Mouse (Mus musculus) right cerebral cortex, postnatal 10 days (tissue): ENCODE measurements around the gene Eipr1.
A peak's percentile ranks its signal among the peaks of the same experiment; 100 is the strongest.

Source experiments
- DNase-seq, 2 experiments: peaks; one replicate each; pipeline ENCODE4 v3.0.0; 2021; ENCODE audit warnings: low spot score in 2 of 2

Eipr1 gene

GRCm38 (mm10) chr12:28887712-28888111, 136.1 kb downstream of the Eipr1 start:
- DNase-seq: peak in 1 of 2 experiments; percentile 44

DNA sequence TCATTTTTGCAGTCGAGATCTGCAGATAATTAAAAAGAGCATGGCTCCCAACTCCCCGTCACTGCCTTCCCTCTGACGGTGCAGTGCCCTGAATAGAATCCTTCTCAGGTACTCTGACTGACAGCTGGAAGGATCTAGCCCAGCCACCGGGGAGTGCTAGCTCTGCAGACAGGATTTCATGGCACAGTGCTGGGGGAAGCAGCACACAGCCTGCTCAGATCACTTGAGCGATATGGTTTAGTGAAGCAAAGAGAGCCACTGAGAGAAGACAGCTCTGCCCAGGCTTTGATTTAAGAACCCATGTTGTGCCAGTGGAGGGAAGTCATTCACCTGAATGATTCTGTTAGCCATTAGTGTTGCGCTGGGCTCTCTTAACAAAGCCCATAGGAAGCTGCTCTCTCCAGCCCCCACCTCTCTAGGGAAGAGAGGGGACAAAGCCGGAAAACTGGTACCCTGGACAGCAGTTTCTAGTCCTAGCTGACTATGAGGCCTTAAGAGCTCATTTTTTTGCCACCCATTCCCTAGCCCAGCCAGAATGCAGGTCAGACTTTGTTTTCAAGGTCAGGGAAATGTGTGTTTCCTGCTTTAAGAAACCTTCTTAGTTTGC, 137.6 kb downstream of the Eipr1 start:
- peak; percentile 55 to 57 for DNase-seq

- peak in 1 of 2 experiments; percentile 38 for DNase-seq
These were observed 139.9 kb downstream of the Eipr1 start for GRCm38 (mm10) chr12:28891523-28891922.

GRCm38 (mm10) chr12:28896577-28896976, 145.0 kb downstream of the Eipr1 start:
- DNase-seq: peak in 1 of 2 experiments; percentile 62

DNA sequence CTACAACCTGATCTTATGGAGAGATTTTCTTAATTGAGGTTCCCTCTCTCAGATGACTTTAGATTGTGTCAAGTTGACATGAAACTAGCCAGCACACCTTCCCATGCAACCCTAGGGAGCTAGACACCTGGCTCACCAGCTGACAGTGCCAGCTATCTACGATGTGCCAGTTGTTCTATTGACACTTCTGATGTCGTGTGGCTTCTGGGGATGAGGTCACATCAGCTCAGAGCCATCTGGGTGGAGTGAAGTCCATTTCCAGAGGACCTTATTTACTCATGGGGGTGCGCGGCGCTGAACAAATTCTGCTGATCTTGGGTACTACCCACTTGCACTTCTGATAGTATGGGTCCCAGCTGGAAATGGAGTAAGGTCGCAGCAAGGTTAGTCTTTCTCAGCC, 146.7 kb downstream of the Eipr1 start:
- no peak for DNase-seq

- no peak for DNase-seq
These were observed 148.1 kb downstream of the Eipr1 start for GRCm38 (mm10) chr12:28899696-28900095.

DNA sequence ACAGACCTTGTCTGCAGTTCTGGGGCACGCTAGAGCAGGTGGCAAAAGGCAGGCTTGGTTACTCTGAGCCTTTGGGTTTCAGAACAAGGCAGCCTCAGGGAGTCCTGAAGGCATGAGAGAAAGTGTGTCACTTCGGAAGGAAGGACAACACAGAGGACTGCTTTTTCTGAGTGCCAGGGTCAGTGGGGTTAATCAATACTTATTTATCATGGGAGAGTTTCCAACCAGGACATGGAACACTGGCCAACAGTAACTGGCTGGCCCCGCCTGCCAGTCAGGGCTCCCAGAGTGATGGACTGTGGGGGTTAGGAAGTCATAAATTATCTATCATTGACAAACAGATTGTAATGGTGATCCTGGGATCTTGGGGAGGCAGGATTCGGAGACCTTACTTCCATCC, 148.7 kb downstream of the Eipr1 start:
- DNase-seq: no peak

DNA sequence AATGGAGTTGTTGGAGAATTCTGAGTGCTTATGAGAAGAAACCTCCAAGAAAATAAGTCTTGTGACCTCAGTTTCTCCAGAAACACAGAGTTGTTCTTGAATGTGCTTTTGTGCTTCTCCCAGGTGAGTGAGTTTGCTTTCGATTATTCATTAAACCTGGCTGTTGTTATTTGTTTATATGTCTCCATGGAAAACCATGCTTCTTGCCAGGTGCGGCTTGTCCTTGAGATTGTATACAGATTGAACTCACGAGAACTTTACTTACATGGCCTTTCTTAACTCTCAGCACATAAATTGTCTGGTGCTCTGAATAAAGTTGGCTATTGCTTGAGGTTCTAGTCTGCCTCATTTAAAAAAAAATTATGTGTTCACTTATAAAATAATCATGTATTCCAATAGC, 150.5 kb downstream of the Eipr1 start:
- no peak for DNase-seq

DNA sequence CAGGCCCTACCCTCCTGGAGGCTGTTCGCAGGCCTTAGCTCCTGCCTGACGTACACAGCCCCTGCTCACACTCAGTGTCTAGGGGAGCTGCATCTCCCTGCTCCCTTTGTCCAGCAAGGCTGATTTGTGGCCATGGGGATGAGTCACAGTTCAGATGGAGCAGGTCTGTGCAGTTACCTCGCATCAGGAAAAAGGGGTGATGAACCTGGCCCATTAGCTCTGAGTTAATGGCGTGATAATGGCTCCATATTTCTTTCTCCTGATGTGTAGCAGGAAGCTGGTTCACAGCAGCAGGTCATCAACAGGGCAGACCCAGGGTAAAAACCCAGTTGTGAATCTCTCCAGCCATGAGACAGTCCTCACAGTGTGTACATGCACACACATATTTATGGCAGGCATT, 151.5 kb downstream of the Eipr1 start:
- no peak for DNase-seq

DNA sequence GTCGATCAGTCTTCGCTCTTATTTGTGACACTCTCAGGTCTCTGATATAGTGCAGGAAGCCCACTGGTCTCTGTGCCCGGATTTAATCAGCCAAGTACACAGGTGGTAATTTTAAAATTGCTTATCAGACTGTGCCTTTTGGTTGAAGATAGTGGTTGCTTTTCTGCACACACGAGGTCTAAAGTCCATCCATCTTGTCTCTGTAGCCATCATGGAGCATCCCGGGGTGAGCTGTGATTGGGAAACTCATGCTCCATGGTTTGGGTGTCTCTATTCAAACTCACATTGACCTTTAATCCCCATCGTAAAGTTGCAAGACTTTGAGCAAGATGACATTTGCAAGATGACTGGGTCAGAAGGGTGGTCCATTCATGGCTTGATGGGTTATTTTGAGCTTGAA, 153.9 kb downstream of the Eipr1 start:
- DNase-seq: no peak

DNA sequence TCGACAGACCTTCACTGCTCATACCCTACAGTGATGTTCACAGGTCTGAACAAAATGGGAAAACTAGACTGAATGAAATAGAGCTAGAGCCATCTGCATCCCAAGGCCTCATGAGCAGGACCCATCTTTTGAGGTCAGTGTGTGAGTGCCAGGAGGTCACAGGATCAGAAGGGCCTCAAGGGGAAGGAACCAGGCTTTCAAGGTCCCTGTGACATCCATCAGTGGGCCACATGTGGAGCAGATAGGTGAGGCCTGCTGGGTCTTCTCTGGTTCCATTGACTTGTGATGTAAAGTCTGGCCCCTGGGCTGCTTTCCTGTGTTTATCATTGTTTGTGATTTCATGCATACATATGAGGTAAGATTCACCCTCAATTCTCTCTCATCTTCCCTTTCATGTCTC, 154.4 kb downstream of the Eipr1 start:
- peak in 1 of 2 experiments; percentile 17 for DNase-seq

- peak in 1 of 2 experiments; percentile 20 for DNase-seq
These were observed 155.2 kb downstream of the Eipr1 start for GRCm38 (mm10) chr12:28906809-28907297.

DNA sequence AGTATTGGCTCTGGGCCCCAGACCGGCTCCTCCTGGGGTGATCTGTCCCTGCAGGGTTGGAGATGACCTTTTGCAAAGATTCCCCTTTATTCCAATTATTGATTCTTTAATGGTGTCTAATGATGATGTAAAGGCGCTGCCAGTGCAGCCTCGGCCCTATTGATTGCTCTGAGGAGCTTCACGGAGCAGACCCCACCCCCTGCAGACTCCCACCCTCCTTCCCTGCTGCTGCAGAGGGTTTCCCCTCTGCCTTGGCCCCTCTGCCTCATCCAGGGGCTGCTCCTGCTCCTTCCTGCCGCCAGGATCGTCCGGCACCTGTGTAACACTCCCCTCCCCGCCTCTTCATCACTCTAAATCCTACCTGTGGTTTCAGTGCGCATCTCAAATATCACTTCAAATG, 156.2 kb downstream of the Eipr1 start:
- DNase-seq: peak in 1 of 2 experiments; percentile 10

- DNase-seq: peak in 1 of 2 experiments; percentile 28
These were observed 158.2 kb downstream of the Eipr1 start for GRCm38 (mm10) chr12:28909851-28910250.

DNA sequence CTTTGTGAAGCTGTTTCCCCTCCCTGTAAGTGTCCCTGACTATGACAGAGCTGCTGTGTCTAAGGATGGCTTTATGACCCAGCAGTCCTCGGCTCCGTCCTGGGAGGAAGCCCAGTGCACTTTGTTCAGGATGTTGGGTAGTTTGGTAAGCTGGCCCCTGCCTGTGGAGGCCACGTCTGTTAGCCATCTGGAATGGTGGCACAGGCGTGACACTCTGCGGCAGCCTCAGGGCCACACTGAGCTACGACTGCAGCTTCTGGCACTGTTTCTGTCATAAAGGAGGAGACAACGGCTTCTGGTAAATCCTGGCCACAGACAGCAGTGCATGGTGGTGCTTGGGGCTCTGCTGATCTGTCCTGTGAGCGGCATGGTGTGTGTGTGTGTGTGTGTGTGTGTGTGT, 159.0 kb downstream of the Eipr1 start:
- peak in 1 of 2 experiments; percentile 30 for DNase-seq

- DNase-seq: peak in 1 of 2 experiments; percentile 36
These were observed 160.8 kb downstream of the Eipr1 start for GRCm38 (mm10) chr12:28912351-28912936.

DNA sequence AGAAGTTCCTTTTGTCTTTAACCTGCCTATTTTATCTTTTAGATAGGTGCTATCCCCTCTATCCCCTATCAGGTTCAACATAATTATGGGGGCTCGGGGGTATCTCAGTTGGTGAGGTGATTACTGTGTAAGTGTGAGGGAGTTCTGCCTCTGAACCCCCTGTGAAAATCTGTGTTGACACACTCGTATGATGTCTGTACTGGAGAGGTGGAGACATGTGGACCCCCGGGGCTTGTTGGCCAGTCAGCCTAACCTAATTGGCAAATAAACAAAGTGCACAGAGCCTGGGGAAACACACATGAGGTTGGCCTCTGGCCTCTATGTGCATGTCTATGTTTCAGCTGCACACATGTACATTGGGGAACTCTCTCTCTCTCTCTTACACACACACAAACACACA, 161.5 kb downstream of the Eipr1 start:
- DNase-seq: peak in 1 of 2 experiments; percentile 17

DNA sequence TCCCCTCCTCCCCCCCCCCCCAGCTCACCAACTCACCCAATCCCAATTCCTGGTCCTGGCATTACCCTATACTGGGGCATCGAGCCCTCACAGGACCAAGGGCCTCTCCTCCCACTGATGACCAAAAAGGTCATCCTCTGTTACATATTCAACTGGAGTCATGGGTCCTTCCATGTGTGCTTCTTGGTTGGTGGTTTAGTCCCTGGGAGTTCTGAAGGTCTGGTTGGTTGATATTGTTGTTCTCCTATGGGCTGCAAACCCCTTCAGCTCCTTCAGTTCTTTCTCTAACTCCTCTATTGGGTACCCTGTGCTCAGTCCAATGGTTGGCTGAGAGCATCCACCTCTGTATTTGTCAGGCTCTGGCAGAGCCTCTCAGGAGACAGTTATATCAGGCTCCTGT, 162.5 kb downstream of the Eipr1 start:
- DNase-seq: peak in 1 of 2 experiments; percentile 12
